Mouse (Mus musculus) hindbrain, embryonic 13.5 days (tissue): ENCODE results near the gene Cbl. TPM values are rescaled to one million over a fixed set of nuclear protein-coding genes. Genes with fewer than 3 reads are reported as not detected.

Source experiments
- ATAC-seq: fragments of 200-750 bp; cut with Nextera tagmentation; 2 replicates; pipeline ENCODE4 v1.8.0; 2017; ENCODE audit warnings: moderate TSS enrichment; ENCODE audit not compliant: low FRiP score
- H3K27ac ChIP-seq: fragments of 300-500 bp; sonication (generic); 2 replicates; pipeline ENCODE4 v1.5.1; 2015; ENCODE audit warnings: inconsistent platforms, mild to moderate bottlenecking, moderate library complexity
- H3K27me3 ChIP-seq: fragments of 300-500 bp; sonication (generic); 2 replicates; pipeline ENCODE4 v1.6.1; 2015; ENCODE audit warnings: mild to moderate bottlenecking, inconsistent platforms
- H3K36me3 ChIP-seq: fragments of 300-500 bp; sonication (generic); 2 replicates; pipeline ENCODE4 v1.6.1; 2015; ENCODE audit warnings: mild to moderate bottlenecking, inconsistent platforms
- H3K4me1 ChIP-seq: fragments of 300-500 bp; sonication (generic); replicated peaks from 2 replicates; pipeline ENCODE4 v1.6.1; 2015; ENCODE audit warnings: inconsistent platforms
- H3K4me2 ChIP-seq: fragments of 300-500 bp; sonication (generic); 2 replicates; pipeline ENCODE4 v1.6.1; 2015; ENCODE audit warnings: inconsistent platforms, mild to moderate bottlenecking, moderate library complexity
- H3K4me3 ChIP-seq: fragments of 300-500 bp; sonication (generic); 2 replicates; pipeline ENCODE4 v1.5.1; 2015; ENCODE audit warnings: mild to moderate bottlenecking, inconsistent platforms
- H3K9ac ChIP-seq: fragments of 300-500 bp; sonication (generic); 2 replicates; pipeline ENCODE4 v1.6.1; 2015; ENCODE audit warnings: mild to moderate bottlenecking, inconsistent platforms
- H3K9me3 ChIP-seq: fragments of 300-500 bp; sonication (generic); 2 replicates; pipeline ENCODE4 v1.6.1; 2016; ENCODE audit warnings: inconsistent platforms
- WGBS: fragments of 180-500 bp; shearing (Covaris S2); methylation state at CpG from one replicate; pipeline ENCODE4 v1.1.7; 2015; 5-methylcytosine and 5-hydroxymethylcytosine counted together
- polyA plus RNA-seq: library from polyadenylated mRNA; unstranded; fragments of >200 nt; fragmentation: Nextera tagmentation; extraction: Ambion mirVana; gene quantifications from 2 replicates; pipeline ENCODE4 v1.2.1, GENCODE M21; 2015

Cbl gene
- polyA plus RNA-seq, 1 experiment from 2014 or later, result 24.4 TPM

DNA sequence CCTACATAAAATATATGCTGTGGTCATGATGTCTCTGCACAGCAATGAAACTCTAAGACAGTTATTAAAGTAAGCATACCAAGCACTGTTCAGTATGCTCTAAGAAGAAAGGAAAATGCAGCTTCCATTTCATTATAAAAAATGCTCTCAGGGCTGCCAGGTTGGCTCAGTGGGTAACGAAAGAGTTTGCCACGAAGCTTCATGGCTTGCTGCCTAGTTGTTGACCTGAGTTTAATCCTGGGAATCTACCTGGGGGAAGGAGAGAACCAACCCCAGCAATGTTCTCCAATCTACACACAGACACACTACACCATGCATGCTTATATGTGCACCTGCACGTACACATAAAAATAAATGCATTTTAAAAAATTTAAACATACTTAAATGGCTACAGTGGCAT, 34.7 kb downstream of the Cbl start:
- no peak for ATAC-seq
- Histone ChIP-seq H3K4me1 (no peaks in the 10 kb centered on the region), H3K4me2 (no peak overlapping the region), H3K27me3 (no peaks in the 10 kb centered on the region), H3K36me3 (peaks cover 35% of the 10 kb centered on the region), H3K9me3 (no peaks in the 10 kb centered on the region), H3K9ac (no peak overlapping the region), H3K27ac (no peak overlapping the region), H3K4me3 (no peak overlapping the region)
- 94% methylated on average over 3 of the region's 3 CpGs for WGBS

DNA sequence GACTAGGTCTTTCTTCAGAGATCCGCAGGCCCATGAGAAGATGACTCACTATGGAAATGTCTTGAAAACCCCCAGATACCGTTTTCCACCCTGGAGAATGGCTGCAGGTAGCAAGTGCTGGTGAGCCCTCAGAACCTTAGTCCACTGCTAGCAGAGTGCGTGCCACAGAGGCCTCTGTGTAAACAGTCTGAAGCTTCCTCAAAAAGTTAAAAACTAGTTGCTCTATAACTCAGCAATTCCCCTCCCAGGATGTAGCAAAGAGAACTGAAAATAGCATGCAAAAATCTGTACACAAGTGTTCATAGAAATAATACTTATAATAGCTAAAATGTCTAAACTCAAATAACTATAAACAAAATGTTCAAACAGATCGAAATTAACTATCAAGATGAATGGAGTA, 37.5 kb downstream of the Cbl start:
- Histone ChIP-seq H3K9me3 (no peaks in the 10 kb centered on the region), H3K27me3 (no peaks in the 10 kb centered on the region), H3K9ac (no peak overlapping the region), H3K27ac (no peak overlapping the region), H3K4me3 (no peak overlapping the region), H3K4me1 (no peaks in the 10 kb centered on the region), H3K4me2 (no peak overlapping the region), H3K36me3 (peaks cover 35% of the 10 kb centered on the region)
- ATAC-seq, result no peak
- 94% methylated on average over 4 of the region's 4 CpGs for WGBS

DNA sequence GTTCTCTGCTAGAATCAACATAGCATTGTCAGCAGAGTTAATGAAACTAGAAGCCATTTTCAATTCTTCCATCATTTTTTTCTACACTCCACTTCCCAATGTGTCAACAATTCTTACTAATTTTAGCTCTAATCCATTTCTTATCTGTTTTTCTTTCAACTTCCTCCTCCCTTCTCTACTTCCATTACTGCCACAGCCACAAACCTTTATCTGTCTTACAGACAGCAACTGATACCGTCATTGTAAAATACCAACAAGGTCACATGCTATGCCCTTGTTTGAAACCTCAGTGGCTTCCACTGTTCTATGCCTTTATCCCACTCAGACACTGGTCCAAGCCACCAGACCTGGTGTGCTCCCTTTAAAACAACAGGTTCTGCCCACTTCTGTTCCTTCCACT, 39.8 kb downstream of the Cbl start:
- H3K4me2 ChIP-seq, result no peak overlapping the region
- ATAC-seq, result no peak
- H3K36me3 ChIP-seq, result peaks cover 17% of the 10 kb centered on the region
- H3K4me3 ChIP-seq, result no peak overlapping the region
- no peaks in the 10 kb centered on the region for H3K27me3 ChIP-seq
- H3K4me1 ChIP-seq, result no peaks in the 10 kb centered on the region
- WGBS, result 92% methylated on average over 1 of the region's 1 CpGs
- H3K9ac ChIP-seq, result no peak overlapping the region
- H3K27ac ChIP-seq, result no peak overlapping the region
- no peaks in the 10 kb centered on the region for H3K9me3 ChIP-seq

GRCm38 (mm10) chr9:44192794-44193193, 41.1 kb downstream of the Cbl start:
- WGBS, result 95% methylated on average over 5 of the region's 5 CpGs
- Histone ChIP-seq H3K4me3 (no peak overlapping the region), H3K4me2 (no peak overlapping the region), H3K9me3 (no peaks in the 10 kb centered on the region), H3K27me3 (no peaks in the 10 kb centered on the region), H3K9ac (no peak overlapping the region), H3K27ac (no peak overlapping the region), H3K36me3 (peaks cover 7% of the 10 kb centered on the region), H3K4me1 (peaks cover 6% of the 10 kb centered on the region; the same call in 1 of the 2 replicates)
- no peak for ATAC-seq

DNA sequence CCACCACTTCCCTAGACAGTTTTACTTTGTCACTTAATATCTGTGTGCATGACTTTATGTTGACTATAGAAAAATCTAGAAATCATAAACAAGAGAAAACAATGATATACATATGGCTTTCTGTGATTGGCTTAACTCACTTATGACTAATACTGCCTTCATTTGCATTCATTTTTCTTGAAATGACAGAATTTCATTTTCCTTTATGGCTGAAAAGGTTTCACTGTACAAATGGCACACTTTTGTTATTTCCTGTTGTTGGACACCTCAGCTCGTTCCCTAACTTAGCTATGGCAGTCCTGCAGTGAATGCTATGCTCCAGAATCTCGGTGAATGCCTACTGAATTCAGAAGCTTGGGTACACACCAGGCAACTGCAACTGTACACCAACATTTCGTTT, 41.5 kb downstream of the Cbl start:
- H3K9me3 ChIP-seq, result no peaks in the 10 kb centered on the region
- ATAC-seq, result no peak
- no peaks in the 10 kb centered on the region for H3K27me3 ChIP-seq
- no peak overlapping the region for H3K4me2 ChIP-seq
- H3K4me1 ChIP-seq, result peaks cover 9% of the 10 kb centered on the region
- H3K36me3 ChIP-seq, result peaks cover 2% of the 10 kb centered on the region; the same call in 1 of the 2 replicates
- H3K9ac ChIP-seq, result no peak overlapping the region
- WGBS, result 94% methylated on average over 3 of the region's 3 CpGs
- no peak overlapping the region for H3K27ac ChIP-seq
- H3K4me3 ChIP-seq, result no peak overlapping the region

DNA sequence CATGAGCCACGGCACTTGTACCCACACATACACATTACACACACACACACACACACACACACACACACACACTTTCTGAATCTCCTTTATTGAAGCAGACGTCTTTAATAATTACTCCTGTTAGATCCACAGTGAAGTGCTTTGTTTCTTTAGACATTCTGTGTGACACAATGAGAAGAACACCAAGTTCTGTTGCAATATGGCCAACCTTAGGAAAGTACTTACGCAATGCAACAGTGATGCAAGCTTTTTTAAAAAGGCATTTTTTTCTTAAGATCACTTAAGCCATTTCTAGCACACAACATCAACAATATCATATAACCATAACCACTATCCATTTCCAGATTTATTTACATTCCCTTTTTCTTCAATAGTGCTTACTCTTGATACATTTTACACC, 42.7 kb downstream of the Cbl start:
- no peak overlapping the region for H3K9ac ChIP-seq
- no peaks in the 10 kb centered on the region for H3K36me3 ChIP-seq
- 79% methylated on average over 3 of the region's 3 CpGs for WGBS
- no peak overlapping the region for H3K4me2 ChIP-seq
- no peak overlapping the region for H3K27ac ChIP-seq
- H3K4me3 ChIP-seq, result no peak overlapping the region
- ATAC-seq, result no peak
- H3K9me3 ChIP-seq, result no peaks in the 10 kb centered on the region
- H3K27me3 ChIP-seq, result no peaks in the 10 kb centered on the region
- H3K4me1 ChIP-seq, result peaks cover 9% of the 10 kb centered on the region

- no peak overlapping the region for H3K9ac ChIP-seq
- H3K4me2 ChIP-seq, result no peak overlapping the region
- H3K27me3 ChIP-seq, result no peaks in the 10 kb centered on the region
- peak overlapping the region; percentile 31; the same call in 1 of the 2 replicates for H3K27ac ChIP-seq
- no peak for ATAC-seq
- no peaks in the 10 kb centered on the region for H3K36me3 ChIP-seq
- peaks cover 9% of the 10 kb centered on the region for H3K4me1 ChIP-seq
- no peak overlapping the region for H3K4me3 ChIP-seq
- no peaks in the 10 kb centered on the region for H3K9me3 ChIP-seq
- WGBS, result 67% methylated on average over 12 of the region's 12 CpGs
These were observed 45.6 kb downstream of the Cbl start for GRCm38 (mm10) chr9:44188223-44188622.

DNA sequence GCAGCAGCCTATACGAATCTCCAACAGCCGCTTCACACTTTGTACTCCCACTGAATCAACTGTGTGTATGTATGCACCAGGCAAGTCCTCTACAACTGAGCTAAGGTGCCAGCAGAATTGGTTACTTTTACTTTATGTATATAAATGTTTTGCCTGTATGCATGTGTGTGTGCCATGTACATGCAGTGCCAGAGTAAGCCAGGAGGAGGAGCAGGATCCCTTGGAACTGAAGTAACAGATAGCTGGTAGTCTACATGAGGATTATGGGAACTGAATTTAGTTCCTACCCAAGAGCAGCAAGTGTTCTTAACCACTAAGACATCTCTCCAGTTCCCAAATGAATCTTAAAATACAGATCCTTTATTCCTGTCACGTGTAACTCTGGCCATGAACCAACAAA, 51.6 kb downstream of the Cbl start:
- Histone ChIP-seq H3K36me3 (peaks cover 12% of the 10 kb centered on the region; the same call in 1 of the 2 replicates), H3K27me3 (no peaks in the 10 kb centered on the region), H3K4me3 (no peak overlapping the region), H3K4me2 (no peak overlapping the region), H3K9ac (no peak overlapping the region), H3K9me3 (no peaks in the 10 kb centered on the region), H3K4me1 (no peaks in the 10 kb centered on the region), H3K27ac (no peak overlapping the region)
- WGBS, result 92% methylated on average over 3 of the region's 3 CpGs
- no peak for ATAC-seq

DNA sequence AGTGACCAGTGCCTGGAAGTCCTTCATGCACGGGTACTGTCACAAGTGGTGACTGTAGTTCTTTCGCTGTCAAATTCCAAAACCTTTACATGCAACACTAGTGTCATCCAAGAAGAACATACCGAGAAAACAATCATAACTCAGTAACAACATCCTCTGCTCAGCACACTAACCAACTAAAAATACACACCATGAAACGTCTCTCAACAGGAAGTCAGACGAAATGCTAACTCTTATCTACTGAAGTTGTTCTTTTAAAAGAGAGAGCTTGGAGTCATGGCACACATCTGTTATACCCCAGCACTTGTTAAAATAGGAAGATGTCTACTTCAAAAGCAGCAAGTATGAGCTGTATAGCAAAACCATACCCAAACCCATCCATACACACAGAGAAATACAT, 52.3 kb downstream of the Cbl start:
- no peak for ATAC-seq
- no peaks in the 10 kb centered on the region for H3K27me3 ChIP-seq
- no peak overlapping the region for H3K4me3 ChIP-seq
- H3K36me3 ChIP-seq, result peaks cover 12% of the 10 kb centered on the region; the same call in 1 of the 2 replicates
- 94% methylated on average over 5 of the region's 5 CpGs for WGBS
- no peak overlapping the region for H3K27ac ChIP-seq
- H3K4me2 ChIP-seq, result no peak overlapping the region
- H3K9ac ChIP-seq, result no peak overlapping the region
- no peaks in the 10 kb centered on the region for H3K4me1 ChIP-seq
- no peaks in the 10 kb centered on the region for H3K9me3 ChIP-seq

DNA sequence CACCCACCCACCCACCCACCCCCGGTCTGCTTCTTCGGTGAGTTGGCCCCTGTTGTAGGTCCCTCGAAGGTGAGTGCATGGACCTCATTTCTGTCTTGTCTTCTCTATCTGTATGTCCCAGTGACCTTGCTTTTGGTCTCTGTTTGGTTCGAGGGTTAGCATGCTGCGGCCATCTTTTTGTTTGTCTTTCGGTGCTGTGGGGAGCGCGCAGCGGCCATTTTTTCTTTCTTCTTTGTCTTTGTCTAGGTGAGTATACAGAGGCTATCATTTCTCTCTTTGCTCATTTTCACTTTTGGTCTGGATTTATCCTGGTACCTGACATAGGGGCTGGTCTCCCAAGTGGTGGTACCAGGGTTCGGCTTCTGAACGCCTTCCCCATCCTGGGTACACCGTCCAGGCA, 55.0 kb downstream of the Cbl start:
- Histone ChIP-seq H3K36me3 (peaks cover 12% of the 10 kb centered on the region; the same call in 1 of the 2 replicates), H3K4me2 (no peak overlapping the region), H3K9ac (no peak overlapping the region), H3K4me1 (0 out of 2 replicates have a peak, but pooled peaks cover 3% of the 10 kb centered on the region), H3K27me3 (no peaks in the 10 kb centered on the region), H3K27ac (no peak overlapping the region), H3K9me3 (no peaks in the 10 kb centered on the region), H3K4me3 (no peak overlapping the region)
- ATAC-seq, result no peak
- 98% methylated on average over 12 of the region's 12 CpGs for WGBS

- H3K4me3 ChIP-seq, result no peak overlapping the region
- 90% methylated on average over 14 of the region's 14 CpGs for WGBS
- ATAC-seq, result no peak
These were observed 55.5 kb downstream of the Cbl start for GRCm38 (mm10) chr9:44178389-44178788.

GRCm38 (mm10) chr9:44177405-44177804, 56.4 kb downstream of the Cbl start:
- ATAC-seq, result no peak
- no peak overlapping the region for H3K27ac ChIP-seq
- peaks cover 20% of the 10 kb centered on the region for H3K36me3 ChIP-seq
- WGBS, result 88% methylated on average over 2 of the region's 2 CpGs
- H3K9ac ChIP-seq, result no peak overlapping the region
- no peak overlapping the region for H3K4me2 ChIP-seq
- H3K4me1 ChIP-seq, result 0 out of 2 replicates have a peak, but pooled peaks cover 3% of the 10 kb centered on the region
- H3K27me3 ChIP-seq, result no peaks in the 10 kb centered on the region
- no peaks in the 10 kb centered on the region for H3K9me3 ChIP-seq
- H3K4me3 ChIP-seq, result no peak overlapping the region

More at GRCm38 (mm10) chr9:44178389-44178788, 55.5 kb downstream of the Cbl start:
- no peaks in the 10 kb centered on the region for H3K9me3 ChIP-seq
- H3K27ac ChIP-seq, result no peak overlapping the region
- 0 out of 2 replicates have a peak, but pooled peaks cover 3% of the 10 kb centered on the region for H3K4me1 ChIP-seq
- peaks cover 12% of the 10 kb centered on the region; the same call in 1 of the 2 replicates for H3K36me3 ChIP-seq
- H3K27me3 ChIP-seq, result no peaks in the 10 kb centered on the region
- no peak overlapping the region for H3K9ac ChIP-seq
- no peak overlapping the region for H3K4me2 ChIP-seq

DNA sequence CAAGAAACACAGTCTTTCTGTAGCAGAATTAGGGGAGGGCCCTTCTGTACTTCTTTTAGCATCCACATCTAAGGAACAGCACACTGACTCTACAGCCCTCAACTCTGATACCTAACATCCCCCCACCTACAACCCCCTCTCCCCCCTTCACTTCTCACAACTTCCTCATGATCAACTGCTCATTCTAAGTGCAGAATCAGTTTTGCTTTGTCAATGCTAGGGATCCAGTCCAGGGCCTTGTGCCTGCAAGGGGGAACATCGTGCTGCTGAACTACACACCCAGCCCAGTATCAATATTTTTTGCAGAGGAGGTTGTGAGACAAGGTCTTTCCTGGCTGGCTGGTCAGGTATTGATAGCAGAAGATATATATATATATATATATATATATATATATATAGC, 57.9 kb downstream of the Cbl start:
- no peak for ATAC-seq
- Histone ChIP-seq H3K9me3 (no peaks in the 10 kb centered on the region), H3K4me1 (0 out of 2 replicates have a peak, but pooled peaks cover 3% of the 10 kb centered on the region), H3K9ac (no peak overlapping the region), H3K36me3 (peaks cover 35% of the 10 kb centered on the region), H3K4me2 (no peak overlapping the region), H3K27me3 (no peaks in the 10 kb centered on the region), H3K27ac (no peak overlapping the region), H3K4me3 (no peak overlapping the region)
- 100% methylated on average over 1 of the region's 1 CpGs for WGBS
